Mouse (Mus musculus): ENCODE results near the gene Tnfaip6.

- TF ChIP-seq CTCF (IDR thresholded peaks at IDR 0.05; ENCODE audit: insufficient read depth, low read depth, low read length): no peak
- no peak for TF ChIP-seq POLR2A (IDR thresholded peaks at IDR 0.05; ENCODE audit: insufficient read depth, low read depth, low read length)
Observed at GRCm38 (mm10) chr2:52013306-52013820, 24.4 kb upstream of the Tnfaip6 start.
